Mouse (Mus musculus) limb, embryonic 15.5 days (tissue): ENCODE data around the gene Olfr27. TPM values are rescaled to one million over a fixed set of nuclear protein-coding genes. Genes with fewer than 3 reads are reported as not detected.

Source experiments
- ATAC-seq: fragments of 200-750 bp; cut with Nextera tagmentation; 2 replicates; pipeline ENCODE4 v1.8.0; 2017; ENCODE audit warnings: low read depth, moderate TSS enrichment; ENCODE audit not compliant: insufficient number of reproducible peaks, low FRiP score, low TSS enrichment
- H3K27ac ChIP-seq: fragments of 300-500 bp; sonication (generic); 2 replicates; pipeline ENCODE4 v1.5.1; 2015; ENCODE audit warnings: moderate library complexity, mild to moderate bottlenecking, inconsistent platforms
- H3K27me3 ChIP-seq: fragments of 300-500 bp; sonication (generic); 2 replicates; pipeline ENCODE4 v1.6.1; 2015; ENCODE audit warnings: inconsistent platforms
- H3K36me3 ChIP-seq: fragments of 300-500 bp; sonication (generic); 2 replicates; pipeline ENCODE4 v1.6.1; 2015; ENCODE audit warnings: inconsistent platforms
- H3K4me1 ChIP-seq: fragments of 300-500 bp; sonication (generic); 2 replicates; pipeline ENCODE4 v1.6.1; 2015; ENCODE audit warnings: inconsistent platforms
- H3K4me2 ChIP-seq: fragments of 300-500 bp; sonication (generic); 2 replicates; pipeline ENCODE4 v1.6.1; 2015; ENCODE audit warnings: mild to moderate bottlenecking, inconsistent platforms
- H3K4me3 ChIP-seq: fragments of 300-500 bp; sonication (generic); 2 replicates; pipeline ENCODE4 v1.5.1; 2015; ENCODE audit warnings: mild to moderate bottlenecking, inconsistent platforms
- H3K9ac ChIP-seq: fragments of 300-500 bp; sonication (generic); 2 replicates; pipeline ENCODE4 v1.6.1; 2015; ENCODE audit warnings: inconsistent platforms
- H3K9me3 ChIP-seq: fragments of 300-500 bp; sonication (generic); 2 replicates; pipeline ENCODE4 v1.6.1; 2016; ENCODE audit warnings: inconsistent platforms
- WGBS: fragments of 180-500 bp; shearing (Covaris S2); methylation state at CpG from one replicate; pipeline ENCODE4 v1.1.7; 2015; 5-methylcytosine and 5-hydroxymethylcytosine counted together
- polyA plus RNA-seq: library from polyadenylated mRNA; unstranded; fragments of >200 nt; fragmentation: Nextera tagmentation; extraction: Ambion mirVana; gene quantifications from 2 replicates; pipeline ENCODE4 v1.2.1, GENCODE M21; 2015

Gene Olfr27
- not detected in 2 replicates for polyA plus RNA-seq

DNA sequence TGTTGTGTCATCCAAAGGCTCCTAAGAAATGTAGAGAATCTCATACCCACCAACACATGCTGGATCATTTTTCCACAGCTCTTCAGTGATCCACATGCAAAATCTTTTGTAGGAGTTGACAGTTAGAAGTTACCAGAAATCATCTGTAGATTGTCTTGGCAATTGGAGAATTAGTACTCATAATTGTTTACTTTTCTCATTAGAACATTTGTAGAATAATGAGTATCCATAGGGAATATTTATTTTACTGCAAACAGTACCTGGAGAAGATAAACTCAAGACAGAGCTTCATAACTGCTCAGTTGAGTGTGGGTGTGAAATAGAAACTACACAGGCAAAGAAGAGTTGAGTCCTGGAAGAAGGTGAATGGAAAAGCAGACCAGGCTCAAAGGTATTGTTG is at the start of gene Olfr27:
TSS of gene Olfr27 (plus strand) at position 301 of the 400 bp plus-strand sequence.
- H3K9me3 ChIP-seq, result no peaks in the 10 kb centered on the region
- H3K4me2 ChIP-seq, result no peak within 1 kb of the TSS
- H3K4me3 ChIP-seq, result no peak within 1 kb of the TSS
- H3K36me3 ChIP-seq, result no peaks in the 10 kb centered on the region
- ATAC-seq, result no peak
- H3K27me3 ChIP-seq, result no peaks in the 10 kb centered on the region
- no peak within 1 kb of the TSS for H3K9ac ChIP-seq
- H3K27ac ChIP-seq, result no peak within 1 kb of the TSS
- H3K4me1 ChIP-seq, result no peaks in the 10 kb centered on the region

DNA sequence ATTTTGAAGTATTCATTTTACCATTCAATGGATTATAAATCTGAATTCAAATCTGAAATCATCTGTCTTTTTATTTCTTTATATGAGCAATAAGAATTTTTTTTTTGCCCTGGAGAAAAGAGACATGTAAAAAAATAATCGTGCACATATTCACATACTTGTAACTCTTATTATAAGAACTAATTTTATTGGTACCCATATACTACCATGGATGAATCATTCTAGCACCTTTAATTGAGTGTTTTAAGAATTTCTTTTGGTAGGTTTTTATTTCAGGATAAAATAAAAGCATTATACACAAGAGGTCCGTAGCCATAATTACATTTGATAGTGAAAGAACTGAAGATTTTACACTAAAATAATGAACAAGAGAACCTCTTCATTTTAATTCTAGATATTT is 49.1 kb upstream of the Olfr27 start, which contains the start of gene Olfr938:
TSS of gene Olfr938 (minus strand) at position 101 of the 400 bp plus-strand sequence.
- no peaks in the 10 kb centered on the region for H3K27me3 ChIP-seq
- no peak within 1 kb of the TSS for H3K9ac ChIP-seq
- H3K4me1 ChIP-seq, result no peaks in the 10 kb centered on the region
- no peak within 1 kb of the TSS for H3K27ac ChIP-seq
- no peak within 1 kb of the TSS for H3K4me2 ChIP-seq
- H3K36me3 ChIP-seq, result no peaks in the 10 kb centered on the region
- H3K9me3 ChIP-seq, result no peaks in the 10 kb centered on the region
- ATAC-seq, result no peak
- no peak within 1 kb of the TSS for H3K4me3 ChIP-seq
- WGBS, result 84% methylated on average over 2 of the region's 2 CpGs

DNA sequence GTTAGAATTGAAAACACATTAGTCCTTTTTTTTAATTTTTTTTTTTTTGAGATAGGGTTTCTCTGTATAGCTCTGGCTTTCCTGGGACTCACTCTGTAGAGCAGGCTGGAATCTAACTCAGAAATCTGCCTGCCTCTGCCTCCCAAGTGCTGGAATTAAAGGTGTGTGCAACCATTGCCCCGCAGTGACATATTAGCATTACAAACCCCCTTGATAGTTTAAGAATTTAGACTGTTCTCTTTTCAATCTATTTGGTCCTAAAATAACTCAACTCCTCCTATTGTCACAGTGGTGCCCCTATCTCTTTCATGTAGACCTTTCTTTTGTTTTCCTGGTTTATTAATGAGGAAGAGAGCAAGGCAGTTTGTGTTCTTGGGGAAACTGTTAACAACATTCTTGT is 605 bp upstream of the Olfr27 start:
- H3K27me3 ChIP-seq, result no peaks in the 10 kb centered on the region
- no peak overlapping the region for H3K27ac ChIP-seq
- no peak overlapping the region for H3K9ac ChIP-seq
- no peaks in the 10 kb centered on the region for H3K36me3 ChIP-seq
- no peaks in the 10 kb centered on the region for H3K9me3 ChIP-seq
- no peaks in the 10 kb centered on the region for H3K4me1 ChIP-seq
- H3K4me3 ChIP-seq, result no peak overlapping the region
- ATAC-seq, result no peak
- H3K4me2 ChIP-seq, result no peak overlapping the region
- 78% methylated on average over 1 of the region's 1 CpGs for WGBS

DNA sequence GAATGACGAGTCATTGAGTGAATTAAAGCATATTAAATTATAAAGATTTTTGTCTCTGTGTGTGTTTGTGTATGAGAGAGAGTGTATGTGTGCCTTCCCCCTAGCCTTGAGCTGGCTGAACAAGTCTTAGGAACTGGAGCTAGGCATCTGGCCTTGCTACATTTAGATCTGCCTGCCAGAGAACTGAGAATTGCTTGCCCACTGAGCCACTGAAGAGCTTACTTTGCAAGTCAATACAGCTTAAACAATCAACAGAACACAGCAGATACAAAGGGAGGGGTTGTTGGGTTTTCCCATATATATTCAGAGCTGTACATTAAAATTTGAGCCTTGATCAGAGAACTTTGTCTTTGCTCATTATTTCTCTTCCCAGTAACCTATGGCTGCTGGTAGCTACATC is 24.5 kb downstream of the Olfr27 start:
- H3K4me3 ChIP-seq, result no peak overlapping the region
- ATAC-seq, result no peak
- no peak overlapping the region for H3K4me2 ChIP-seq

DNA sequence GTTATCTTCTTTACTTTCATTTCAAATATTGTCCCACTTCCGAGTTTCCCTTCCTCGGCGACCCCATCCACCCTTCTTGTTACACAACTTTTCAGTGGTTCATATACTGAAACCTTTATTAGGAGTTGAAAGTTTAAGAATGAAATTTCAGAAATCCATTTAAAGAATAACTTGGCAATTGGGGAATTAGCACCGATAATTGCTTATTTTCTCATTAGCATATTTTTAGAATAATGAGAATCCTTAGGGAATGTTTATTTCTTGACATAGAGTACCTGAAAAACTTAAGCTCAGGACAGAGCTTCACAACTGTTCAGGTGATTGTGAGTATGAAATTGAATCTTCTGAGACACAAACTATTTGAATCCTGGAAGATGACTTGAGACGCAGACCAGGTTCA is 38.1 kb downstream of the Olfr27 start, which contains the start of gene Olfr943:
TSS of gene Olfr943 (plus strand) at position 301 of the 400 bp plus-strand sequence.
- 90% methylated on average over 5 of the region's 5 CpGs for WGBS
- Histone ChIP-seq H3K9ac (no peak within 1 kb of the TSS), H3K4me3 (no peak within 1 kb of the TSS), H3K9me3 (no peaks in the 10 kb centered on the region), H3K27ac (no peak within 1 kb of the TSS), H3K27me3 (no peaks in the 10 kb centered on the region), H3K36me3 (no peaks in the 10 kb centered on the region), H3K4me1 (no peaks in the 10 kb centered on the region), H3K4me2 (no peak within 1 kb of the TSS)
- no peak for ATAC-seq

More for the DNA sequence above, 24.5 kb downstream of the Olfr27 start:
- WGBS, result 54% methylated on average over 1 of the region's 1 CpGs
- Histone ChIP-seq H3K36me3 (no peaks in the 10 kb centered on the region), H3K9ac (no peak overlapping the region), H3K27ac (no peak overlapping the region), H3K27me3 (no peaks in the 10 kb centered on the region), H3K4me1 (no peaks in the 10 kb centered on the region), H3K9me3 (no peaks in the 10 kb centered on the region; the same call in 1 of the 2 replicates)

Other genes with a start within 250 kb of the Olfr27 start
- not detected in 2 replicates for gene Olfr930, start 198.3 kb upstream of the Olfr27 start, polyA plus RNA-seq
- not detected in 2 replicates for gene Olfr933, start 155.8 kb upstream of the Olfr27 start, polyA plus RNA-seq
- not detected in 2 replicates for gene Olfr934, start 139.8 kb upstream of the Olfr27 start, polyA plus RNA-seq
- not detected in 2 replicates for gene Olfr935, start 128.4 kb upstream of the Olfr27 start, polyA plus RNA-seq
- gene Olfr146, start 104.8 kb upstream of the Olfr27 start, polyA plus RNA-seq, result not detected in 2 replicates
- gene Olfr937, start 63.2 kb upstream of the Olfr27 start, polyA plus RNA-seq, result not detected in 2 replicates
- gene Olfr938, start 49.2 kb upstream of the Olfr27 start, polyA plus RNA-seq, result not detected in 2 replicates
- gene Olfr943, start 38.2 kb downstream of the Olfr27 start, polyA plus RNA-seq, result not detected in 2 replicates
- gene Olfr944, start 73.8 kb downstream of the Olfr27 start, polyA plus RNA-seq, result not detected in 2 replicates
- not detected in 2 replicates for gene Olfr1537, start 121.9 kb downstream of the Olfr27 start, polyA plus RNA-seq
- gene Olfr945, start 148.7 kb downstream of the Olfr27 start, polyA plus RNA-seq, result not detected in 2 replicates
- gene Olfr948, start 197.9 kb downstream of the Olfr27 start, polyA plus RNA-seq, result not detected in 2 replicates